Mouse (Mus musculus) right cerebral cortex, postnatal 36 days (tissue): ENCODE results near the gene Ankrd12.

Experiments used
- DNase-seq, 2 experiments: peaks; one replicate each; pipeline ENCODE4 v3.0.0; 2022; ENCODE audit warnings: low spot score in 2 of 2, mixed read lengths in 1 of 2

The Ankrd12 gene

DNA sequence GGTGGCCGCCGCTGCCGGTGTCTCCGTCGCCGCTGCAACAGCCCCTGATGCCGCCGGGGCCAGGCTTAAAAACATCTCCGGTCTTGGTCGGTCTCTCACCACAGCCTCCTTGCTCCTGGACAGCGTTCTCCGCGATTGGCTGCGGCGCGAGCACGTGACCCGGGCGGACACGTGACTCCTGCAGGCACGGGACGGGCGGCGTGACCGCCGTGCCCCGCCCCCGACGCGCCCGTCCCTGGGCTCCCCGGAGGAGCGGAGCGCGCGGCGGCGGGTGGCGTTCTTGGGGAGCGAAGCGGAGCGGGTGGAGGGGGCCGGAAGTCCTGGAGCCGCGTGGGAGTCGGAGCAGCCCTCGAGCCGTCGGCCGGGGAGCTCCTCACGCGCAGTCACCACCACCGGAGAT, at the start of gene Ankrd12:
Gene Ankrd12 (minus strand): TSS at position 156 of the 400 bp plus-strand sequence.
- peak; percentile 94 for DNase-seq

DNA sequence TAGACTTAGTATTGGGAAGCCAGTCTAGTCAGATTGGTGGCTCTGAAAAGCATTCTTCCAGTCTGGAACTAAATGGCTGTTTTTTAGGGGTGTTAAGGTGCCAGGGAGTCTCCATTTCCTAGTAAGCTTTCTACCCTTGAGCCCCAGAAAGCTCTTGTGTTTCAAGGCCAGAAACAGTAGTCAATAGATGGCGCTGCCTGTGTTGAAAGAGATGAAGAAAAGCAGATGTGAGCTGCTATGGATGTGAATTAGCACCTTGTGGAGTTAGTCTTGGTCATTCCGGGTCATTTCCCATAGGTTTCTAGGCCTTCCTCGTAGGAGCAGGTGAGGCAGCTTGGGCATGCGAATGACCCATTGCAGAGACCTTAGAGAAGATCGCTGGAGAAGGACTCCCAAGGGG, 48.3 kb upstream of the Ankrd12 start:
- no peak for DNase-seq

DNA sequence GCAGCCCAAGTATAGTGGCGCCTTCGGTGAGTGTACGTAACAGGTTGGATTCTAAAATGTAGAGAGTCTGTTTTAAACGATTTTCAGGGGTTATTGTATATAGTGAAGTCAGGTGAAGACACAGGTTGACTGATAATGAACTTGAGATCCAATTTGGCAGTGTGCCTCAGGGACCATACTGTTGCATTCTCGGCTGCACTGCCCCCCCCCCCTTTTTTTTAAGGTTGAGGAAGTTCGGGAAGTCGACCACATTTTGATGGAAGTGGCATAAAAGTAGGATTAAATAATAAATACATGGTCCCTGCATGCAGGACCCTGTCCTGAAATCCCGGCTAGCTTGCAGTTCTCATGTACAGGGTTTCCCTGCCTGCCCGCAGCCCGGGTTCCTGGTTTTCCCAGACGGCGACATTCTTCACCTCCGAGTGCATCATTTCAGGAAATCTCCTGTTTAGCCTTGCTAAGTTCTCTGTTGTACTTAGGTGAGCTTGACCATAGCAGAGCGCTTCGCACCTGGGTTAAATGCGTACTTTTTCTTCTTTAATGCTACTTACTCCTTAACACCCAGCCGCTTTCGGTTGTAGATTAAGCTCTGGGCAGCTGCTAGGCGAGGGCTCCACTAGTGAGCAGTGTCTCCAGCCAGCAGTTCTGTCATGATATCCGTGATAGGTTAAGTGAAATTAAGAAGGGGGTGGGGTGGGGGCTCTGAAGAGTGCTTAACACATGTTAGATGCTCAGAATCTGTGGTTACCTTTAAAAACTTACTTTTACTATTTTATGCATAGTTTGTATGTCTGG, 47.1 kb upstream of the Ankrd12 start:
- DNase-seq: no peak

DNA sequence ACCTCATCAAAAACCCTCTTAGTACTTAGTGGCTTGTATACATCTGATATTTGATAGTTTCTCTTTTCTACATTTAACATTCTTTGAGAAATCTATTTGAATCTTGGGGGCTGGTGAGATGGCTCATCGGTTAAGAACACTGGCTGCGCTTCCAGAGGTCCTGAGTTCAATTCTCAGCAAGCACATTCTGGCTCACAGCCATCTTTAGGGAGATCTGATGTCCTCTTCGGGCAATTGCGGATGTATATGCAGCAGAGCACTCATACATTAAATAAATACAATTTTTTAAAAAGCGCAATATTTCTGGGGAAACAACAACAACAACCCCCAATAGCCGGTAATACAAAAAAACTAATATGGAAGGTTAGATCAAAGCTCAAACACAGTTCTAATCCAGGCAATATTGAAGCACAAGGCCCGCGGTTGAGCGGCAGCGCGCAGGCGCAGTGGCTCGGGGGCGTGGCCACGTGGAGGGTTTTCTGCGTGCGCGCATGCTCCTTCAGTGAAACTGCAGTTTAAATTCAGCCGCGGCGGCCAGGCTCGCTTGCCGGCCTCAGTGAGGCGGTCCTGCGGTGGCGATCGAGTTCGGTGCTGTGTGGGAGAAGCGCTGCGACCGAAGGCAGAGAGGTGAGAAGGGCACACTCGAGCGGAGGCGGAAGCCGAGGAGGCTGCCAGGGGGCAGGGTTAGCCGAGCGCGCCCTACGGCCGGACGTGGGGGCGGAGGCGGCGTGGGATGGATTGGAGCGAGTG, 46.4 kb upstream of the Ankrd12 start, which contains the start of gene Ddx11:
Gene Ddx11 (plus strand): TSS at position 455 of the 750 bp plus-strand sequence.
- DNase-seq: peak; percentile 82

DNA sequence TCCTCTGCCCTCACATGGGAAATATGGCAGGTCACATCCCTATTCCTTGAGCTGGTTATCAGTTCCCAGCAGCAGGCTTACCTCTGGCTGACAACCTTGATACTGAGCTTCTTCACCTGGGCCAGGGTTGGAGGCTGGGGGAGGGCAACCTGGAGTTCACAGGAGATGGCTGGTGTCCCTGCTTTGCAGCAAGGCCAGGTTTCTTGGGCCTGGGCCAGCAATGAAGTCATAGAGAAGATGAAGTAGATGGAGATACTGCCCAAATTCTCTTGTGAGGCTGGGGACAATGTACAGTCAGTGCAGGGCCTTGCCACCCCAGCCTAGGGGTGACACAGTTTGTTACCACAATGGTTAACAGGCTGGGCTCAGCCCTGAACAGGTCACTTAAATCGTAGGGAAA, 43.8 kb upstream of the Ankrd12 start:
- DNase-seq: no peak

DNA sequence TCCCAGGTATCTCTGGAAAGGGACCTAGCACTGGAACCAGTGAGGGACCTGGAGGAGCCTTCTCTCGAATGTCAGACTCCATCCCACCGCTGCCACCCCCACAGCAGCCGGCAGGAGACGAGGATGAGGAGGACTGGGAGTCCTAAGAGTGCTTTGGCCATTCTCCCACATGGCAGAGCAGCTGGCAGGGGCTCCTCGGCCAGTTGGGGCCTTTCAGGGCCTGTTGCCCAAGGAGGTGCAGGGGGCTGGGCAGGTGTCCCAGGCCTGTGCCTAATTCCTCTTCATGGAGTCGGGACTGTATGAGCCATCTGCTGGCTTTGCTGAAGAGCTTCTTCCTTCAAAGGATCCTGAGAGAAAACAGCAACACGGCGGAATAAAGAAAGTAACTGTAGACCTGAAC, 42.1 kb upstream of the Ankrd12 start:
- no peak for DNase-seq

DNA sequence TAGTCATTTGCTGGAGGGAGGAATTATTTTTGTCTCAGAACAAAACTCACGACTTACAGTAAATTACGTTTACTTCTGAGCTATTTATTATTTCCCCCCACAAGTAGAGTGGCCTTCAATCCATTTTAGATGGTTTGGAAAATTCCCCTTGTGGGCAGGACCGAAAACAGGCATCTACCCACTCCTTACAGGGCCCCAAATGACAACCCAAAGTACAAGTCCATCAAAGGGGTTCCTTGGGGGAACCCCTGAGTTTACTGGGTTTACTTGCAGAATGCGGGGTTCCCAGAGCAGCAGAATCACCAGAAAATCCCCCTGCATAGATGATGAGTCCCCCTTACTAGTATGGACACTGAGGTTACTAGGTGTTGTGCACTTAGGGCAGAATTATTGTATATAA, 35.3 kb upstream of the Ankrd12 start:
- no peak for DNase-seq

DNA sequence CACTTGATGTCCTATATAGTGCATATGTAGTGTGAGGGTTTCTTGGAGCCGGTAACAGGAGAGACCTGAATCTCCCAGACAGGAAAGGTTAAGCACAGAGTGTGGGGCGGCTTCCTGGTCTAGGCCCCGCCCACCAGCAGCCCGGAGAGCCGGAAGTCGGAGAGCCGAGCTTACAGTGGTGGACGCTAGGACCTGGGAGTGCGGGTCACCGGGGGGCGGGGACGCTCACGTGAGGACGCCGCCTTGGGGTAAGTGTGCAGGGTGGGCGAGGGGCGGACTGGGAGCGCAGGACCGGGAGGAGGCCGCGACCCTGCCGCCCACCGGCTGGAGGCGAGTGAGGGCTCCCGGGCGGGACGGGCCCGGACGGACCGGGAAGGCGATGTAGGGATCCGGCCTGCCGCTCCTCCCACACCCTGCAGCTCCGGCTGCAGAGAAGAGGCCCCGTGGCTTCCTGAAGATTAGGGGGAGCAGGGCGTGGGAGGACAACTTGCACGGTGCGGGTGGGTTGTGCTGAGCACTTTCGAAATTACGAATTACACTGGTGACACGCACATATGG, 34.6 kb upstream of the Ankrd12 start, which contains the start of gene Washc1:
Gene Washc1 (plus strand): TSS at position 144 of the 558 bp plus-strand sequence.
- DNase-seq: peak; percentile 85 to 86

DNA sequence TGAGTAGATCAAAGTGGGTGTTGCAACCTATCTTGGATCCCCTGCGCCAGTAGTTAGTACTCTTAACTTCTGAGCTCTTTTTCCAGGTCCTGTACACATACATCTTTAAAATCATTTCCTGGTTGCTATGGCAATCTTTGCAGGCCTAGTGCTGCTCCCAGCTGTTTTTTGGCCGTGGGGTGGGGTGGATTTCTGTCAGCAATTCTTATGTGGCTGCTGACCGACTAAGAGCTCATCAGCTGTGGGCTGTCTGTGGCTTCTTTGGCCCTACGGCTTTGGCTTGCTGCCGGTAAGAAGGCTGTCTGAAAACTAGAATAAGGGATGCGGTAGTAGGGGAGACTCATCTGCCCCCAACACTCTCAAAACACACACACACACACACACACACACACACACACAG, 33.9 kb upstream of the Ankrd12 start:
- DNase-seq: no peak

DNA sequence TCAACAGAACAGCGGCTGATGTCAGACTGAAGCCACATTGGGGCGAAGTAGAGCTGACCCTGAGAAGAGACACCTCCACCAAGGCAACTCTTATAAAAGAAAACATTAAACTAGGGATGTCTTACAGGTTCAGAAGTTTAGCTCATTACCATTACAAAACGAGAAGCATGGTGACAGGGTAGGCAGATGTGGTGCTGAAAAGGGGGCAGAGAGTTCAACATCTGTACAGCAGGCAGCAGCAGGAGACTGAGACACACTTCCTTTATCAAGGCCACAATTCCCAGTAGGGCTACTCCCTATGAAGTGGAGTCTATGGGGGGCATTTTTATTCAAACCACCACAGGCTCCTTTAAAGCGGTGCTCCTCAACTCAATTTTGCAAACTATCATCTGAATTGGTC, 31.3 kb upstream of the Ankrd12 start:
- no peak for DNase-seq

DNA sequence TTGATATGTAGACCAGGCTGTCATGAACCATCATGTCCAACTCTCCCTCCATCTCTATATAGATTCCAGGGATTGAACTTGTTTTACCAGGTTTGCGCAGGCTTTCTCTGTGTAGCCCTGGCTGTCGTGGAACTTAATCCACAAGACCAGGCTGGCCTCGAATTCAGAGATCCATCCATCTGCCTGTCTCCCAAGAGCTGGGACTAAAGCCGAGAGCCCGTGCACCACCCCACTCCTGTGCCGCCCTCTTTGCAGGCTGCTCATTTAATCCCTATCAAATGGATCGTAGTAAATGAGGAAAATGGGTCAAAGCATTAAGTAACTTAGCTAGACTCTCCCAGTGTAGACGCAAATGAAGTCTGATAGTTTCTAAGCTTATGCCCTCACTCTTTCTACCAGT, 30.6 kb upstream of the Ankrd12 start:
- DNase-seq: no peak

DNA sequence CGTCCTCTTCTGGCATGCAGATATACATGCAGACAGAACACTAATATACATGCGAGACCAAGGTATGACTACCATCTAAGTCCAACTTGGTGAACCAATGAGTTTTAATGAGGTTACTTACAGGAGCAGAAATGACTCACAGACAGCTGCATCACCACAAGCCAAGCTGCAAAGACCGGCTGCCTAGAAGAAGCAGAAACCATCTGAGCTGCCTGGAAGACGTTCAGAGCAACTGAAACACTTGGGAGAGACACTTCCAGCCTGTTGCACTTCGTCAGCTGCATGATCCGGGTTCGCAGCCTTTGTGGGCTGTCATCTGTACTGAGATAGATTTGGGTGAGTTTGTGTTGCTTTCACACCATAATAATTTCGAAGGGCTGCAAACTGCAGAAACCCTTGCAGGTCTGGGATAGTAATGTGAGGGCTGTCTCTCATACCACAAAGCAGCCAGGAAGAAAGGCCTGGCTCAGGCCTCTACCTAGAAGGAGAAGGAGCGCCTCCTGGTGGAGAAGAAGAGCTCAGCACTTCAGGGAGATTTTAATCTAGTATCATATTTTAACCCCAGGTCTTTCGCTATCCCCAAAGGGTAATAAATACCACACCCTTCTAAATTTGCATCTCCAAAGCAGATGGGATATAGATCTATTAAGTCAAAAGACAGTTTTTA, 29.8 kb upstream of the Ankrd12 start:
- no peak for DNase-seq

DNA sequence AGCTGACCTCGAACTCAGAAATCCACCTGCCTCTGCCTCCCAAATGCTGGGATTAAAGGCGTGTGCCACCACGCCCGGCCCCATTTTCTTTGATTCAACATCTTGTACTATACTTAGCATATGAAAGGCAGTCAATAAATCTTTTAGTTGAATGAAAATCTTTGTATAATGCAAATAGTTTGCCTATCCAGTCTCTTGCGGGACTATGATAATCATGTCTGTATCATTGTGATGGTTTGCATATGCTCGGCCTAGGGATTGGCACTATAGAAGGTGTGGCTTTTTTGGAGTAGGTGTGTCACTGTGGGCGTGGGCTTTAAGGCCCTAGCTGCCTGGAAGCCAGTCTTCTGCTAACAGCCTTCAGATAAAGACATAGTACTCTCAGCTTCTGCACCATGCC, 27.2 kb upstream of the Ankrd12 start:
- DNase-seq: no peak

DNA sequence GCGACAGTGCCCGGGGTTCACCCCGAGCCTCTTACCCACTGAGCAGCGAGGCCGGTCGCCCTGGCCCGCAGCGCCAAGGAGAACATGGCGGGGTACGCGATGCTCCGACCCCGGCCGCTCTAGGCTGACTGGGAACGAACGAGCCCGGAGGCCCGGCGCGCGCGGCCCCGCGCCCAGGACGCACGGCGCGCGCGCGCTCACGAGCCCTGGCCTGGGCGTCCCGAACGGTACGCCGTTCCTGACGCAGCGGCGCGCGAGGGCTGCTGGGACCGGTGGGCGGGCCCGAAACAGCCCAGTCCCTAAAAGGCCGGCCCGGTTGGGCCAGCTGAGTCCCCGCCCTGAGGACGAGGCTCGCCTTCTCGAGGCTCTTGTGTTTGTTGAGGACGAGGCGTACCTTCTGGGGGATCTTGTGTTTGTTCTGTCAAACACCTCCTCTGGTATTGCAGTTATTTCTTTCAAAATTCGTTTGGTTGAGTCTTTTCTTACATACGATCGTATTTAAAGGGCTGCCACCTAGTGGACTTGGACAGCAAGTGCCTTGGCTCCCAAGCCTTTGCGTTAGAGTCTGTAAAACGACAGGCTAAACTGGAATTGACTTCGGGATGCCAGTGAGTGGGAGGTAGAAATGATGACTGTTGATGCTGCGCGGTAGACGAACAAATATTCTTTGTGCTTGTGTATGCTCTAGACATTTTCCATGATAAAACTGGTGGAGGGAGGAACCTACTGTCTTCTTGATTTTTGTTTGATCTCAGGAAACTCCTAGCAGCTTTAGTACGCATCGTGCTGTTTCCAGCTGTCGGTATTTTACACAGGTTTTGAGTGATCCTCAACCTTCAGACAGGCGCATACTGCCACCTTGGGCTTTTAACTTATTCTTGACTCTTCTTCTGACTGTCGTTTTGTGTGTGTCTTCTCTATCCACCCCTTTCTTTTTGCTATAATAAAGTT, 24.8 kb upstream of the Ankrd12 start, which contains the start of gene Ndufv2:
Gene Ndufv2 (minus strand): TSS at position 180 of the 951 bp plus-strand sequence.
- DNase-seq: peak; percentile 84 to 88

DNA sequence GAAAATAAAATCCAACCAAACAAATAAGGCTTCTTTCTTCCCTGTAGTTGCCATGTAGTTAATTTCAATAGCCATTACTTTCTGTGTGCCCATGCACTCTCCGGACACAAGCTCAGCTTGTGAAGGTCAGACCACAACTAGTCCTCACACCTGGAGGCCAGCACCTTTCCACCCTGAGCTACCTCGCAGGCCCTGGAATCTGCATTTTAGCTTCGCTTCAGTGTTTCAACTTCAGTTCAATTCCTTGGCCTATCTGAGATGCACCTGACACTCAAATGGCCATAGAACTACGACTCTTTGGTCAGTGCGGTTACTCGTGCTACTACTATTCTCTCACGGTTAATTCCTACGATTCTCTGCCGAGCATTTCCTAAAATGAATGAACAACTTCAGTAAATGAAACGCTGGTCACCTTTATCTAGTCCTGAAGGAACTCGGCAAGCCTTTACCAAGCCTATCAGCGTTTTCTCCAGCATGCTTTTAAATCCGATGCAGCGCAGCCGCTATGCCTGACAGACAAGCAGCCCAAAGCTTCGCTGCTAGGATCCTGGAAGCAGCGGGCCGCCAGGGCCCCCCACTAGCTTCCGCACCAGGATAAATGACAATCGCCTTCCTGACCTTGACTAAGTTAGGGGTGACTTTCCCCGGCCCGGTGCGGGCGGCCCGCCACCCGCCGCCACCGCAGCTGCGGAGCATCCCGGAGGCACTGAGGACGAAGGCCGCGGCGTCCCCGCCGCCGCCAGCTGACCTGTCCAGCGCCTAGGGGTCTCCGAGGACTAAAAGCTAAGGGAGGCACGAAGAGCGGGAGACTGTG, 23.9 kb upstream of the Ankrd12 start:
- peak in 1 of 2 experiments; percentile 21 for DNase-seq

DNA sequence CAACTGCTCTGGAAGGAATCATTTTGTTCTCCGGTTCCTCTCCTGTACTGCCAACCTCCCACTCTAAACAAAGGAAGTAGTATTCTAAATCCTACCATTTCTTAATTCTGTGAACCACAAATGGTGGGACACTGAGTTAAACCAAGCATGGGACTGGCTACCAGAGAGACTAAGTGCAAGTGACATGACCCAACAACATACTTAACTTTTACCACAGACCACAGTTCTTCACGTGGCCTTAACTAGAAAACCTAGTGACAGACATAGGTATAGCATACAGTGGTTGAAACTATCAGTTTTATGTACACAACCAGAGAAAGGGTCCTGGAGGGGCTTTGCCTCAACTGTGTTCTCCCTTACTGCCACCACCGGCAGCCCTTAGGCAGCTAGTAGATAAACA, 15.8 kb upstream of the Ankrd12 start:
- DNase-seq: no peak

DNA sequence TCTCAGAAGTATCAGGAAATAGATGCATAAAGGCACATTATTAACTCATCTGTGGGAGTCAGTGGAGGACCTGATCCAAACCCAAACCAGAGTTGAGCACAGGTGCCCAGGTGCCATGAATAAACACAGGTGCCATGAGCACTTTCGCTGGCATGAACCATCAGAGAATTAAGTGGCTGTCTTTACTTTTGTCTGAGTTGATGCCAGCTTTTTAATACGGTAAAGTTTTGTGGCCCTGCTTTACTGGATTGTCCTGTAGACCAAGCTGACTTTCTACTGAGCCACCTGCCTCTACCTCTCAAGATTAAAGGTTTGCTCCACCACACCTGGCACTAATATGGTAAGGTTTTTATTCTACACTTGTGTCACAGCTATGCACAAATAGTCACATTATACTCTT, 15.2 kb upstream of the Ankrd12 start:
- DNase-seq: no peak

DNA sequence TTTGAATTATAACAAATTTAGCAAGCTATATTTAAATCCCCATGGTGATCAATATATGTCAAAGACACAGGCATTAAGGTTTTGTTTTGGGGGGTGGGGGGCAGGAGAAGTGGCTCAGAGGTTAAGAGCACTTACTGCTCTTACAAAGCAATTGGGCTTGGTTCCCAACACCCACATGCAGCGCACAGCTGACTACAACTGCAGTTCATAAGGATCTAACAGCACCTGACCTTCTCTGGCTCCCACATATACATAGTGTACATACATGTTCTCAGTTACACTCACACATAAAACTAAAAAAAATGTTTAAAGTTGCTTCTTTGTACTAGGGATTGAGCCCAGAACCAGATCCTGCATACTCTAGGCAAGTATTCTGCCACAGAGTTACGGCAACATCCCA, 14.5 kb upstream of the Ankrd12 start:
- no peak for DNase-seq

DNA sequence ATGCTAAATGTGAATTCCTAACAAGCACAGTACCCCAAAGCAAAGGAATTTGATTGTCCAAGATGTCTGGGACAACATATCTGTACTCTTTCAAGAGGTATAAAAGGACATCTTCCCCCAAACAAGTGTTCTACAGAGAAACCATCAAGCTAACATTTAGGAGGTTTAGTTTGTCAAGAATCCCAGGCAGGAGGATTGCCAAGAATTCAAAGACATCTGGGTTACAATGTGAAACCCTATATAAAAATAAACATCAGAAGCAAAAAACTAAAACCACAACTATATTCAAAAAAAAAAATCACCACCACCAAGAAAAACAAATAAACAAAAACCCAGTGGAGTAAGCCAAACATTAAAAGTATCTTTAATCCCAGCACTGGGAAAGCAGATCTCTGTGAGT, 13.4 kb upstream of the Ankrd12 start:
- no peak for DNase-seq

DNA sequence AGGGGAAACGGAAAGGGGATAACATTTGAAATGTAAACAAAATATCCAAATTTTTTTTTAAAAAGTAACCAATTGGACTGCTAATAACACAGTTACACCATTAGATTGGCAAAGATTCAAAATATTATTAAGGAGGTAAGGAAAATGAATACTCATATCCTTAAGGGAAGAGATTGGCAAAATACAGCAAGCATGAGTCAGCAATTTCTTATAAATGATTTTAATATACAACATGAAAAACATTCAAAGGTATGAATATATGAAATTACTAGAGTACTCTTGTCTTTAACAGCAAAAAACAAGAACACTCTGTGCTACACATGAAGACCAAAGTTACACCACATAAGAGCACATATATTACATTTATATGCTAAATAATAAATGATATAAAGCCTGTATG, 8.1 kb upstream of the Ankrd12 start:
- no peak for DNase-seq
